Mouse (Mus musculus) embryonic facial prominence, embryonic 11.5 days (tissue): ENCODE measurements around the gene Fgd5. TPM values are rescaled to one million over a fixed set of nuclear protein-coding genes. Genes with fewer than 3 reads are reported as not detected.

Source experiments
- ATAC-seq: fragments of 200-750 bp; cut with Nextera tagmentation; replicated peaks from 2 replicates; pipeline ENCODE4 v1.8.0; 2017; ENCODE audit warnings: low read depth; ENCODE audit not compliant: insufficient number of reproducible peaks, low FRiP score, low TSS enrichment
- DNase-seq: peaks from one replicate; pipeline ENCODE4 v3.0.0-alpha.2; 2015; ENCODE audit warnings: low spot score
- H3K27ac ChIP-seq: fragments of 300-500 bp; sonication (generic); replicated peaks from 2 replicates; pipeline ENCODE4 v1.5.1; 2014; ENCODE audit warnings: mild to moderate bottlenecking, low read depth, low read length, control low read depth
- H3K27me3 ChIP-seq: fragments of 300-500 bp; sonication (generic); 2 replicates; pipeline ENCODE4 v1.6.1; 2014; ENCODE audit warnings: mild to moderate bottlenecking, low read length, moderate library complexity, mixed read lengths; ENCODE audit not compliant: control insufficient read depth, insufficient read depth
- H3K36me3 ChIP-seq: fragments of 300-500 bp; sonication (generic); replicated peaks from 2 replicates; pipeline ENCODE4 v1.6.1; 2014; ENCODE audit warnings: low read depth, mild to moderate bottlenecking, low read length, moderate library complexity, mixed read lengths; ENCODE audit not compliant: control insufficient read depth, insufficient read depth
- H3K4me1 ChIP-seq: fragments of 300-500 bp; sonication (generic); 2 replicates; pipeline ENCODE4 v1.6.1; 2014; ENCODE audit warnings: low read length, mixed read lengths; ENCODE audit not compliant: control insufficient read depth, insufficient read depth
- H3K4me2 ChIP-seq: fragments of 300-500 bp; sonication (generic); 2 replicates; pipeline ENCODE4 v1.6.1; 2014; ENCODE audit warnings: low read depth, mild to moderate bottlenecking, control low read depth, low read length, moderate library complexity
- H3K4me3 ChIP-seq: fragments of 300-500 bp; sonication (generic); 2 replicates; pipeline ENCODE4 v1.5.1; 2014; ENCODE audit warnings: low read depth, low read length, control low read depth
- H3K9ac ChIP-seq: fragments of 300-500 bp; sonication (generic); replicated peaks from 2 replicates; pipeline ENCODE4 v1.6.1; 2014; ENCODE audit warnings: mild to moderate bottlenecking, control low read depth, low read length
- H3K9me3 ChIP-seq: fragments of 300-500 bp; sonication (generic); replicated peaks from 2 replicates; pipeline ENCODE4 v1.6.1; 2016; ENCODE audit warnings: mild to moderate bottlenecking, low read length, inconsistent platforms, mixed read lengths; ENCODE audit not compliant: control insufficient read depth
- WGBS: fragments of 180-500 bp; shearing (Covaris S2); extraction: QIAGEN DNeasy Blood & Tissue Kit; methylation state at CpG from one replicate; pipeline ENCODE4 v1.1.7; 2014; 5-methylcytosine and 5-hydroxymethylcytosine counted together
- polyA plus RNA-seq: library from polyadenylated mRNA; unstranded; fragments of >200 nt; fragmentation: Nextera tagmentation; extraction: Ambion mirVana; gene quantifications from 2 replicates; pipeline ENCODE4 v1.2.1, GENCODE M21; 2014

Gene Fgd5
- polyA plus RNA-seq, 1 experiment from 2014 or later, result 3.8 TPM

DNA sequence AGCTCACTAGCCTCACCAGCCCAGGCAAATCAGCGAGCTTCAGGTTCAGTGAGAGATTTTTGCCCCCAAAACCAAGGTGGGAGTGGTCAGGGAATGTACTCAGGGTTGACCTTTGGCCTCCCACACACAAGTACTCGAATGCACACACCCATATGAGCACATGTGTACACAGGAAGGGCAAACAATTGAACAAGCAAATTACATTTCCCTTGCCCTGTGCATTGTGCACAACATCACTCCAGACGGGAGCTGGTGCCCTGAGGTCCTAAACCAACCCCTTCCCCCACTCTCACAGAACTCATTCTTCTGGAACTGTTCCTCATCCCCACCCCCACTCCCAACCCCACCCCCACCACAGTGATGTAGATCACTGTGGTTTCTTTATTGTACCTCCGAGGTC lies 48.7 kb downstream of the Fgd5 start:
- 68% methylated on average over 4 of the region's 4 CpGs for WGBS
- no peak overlapping the region for H3K27ac ChIP-seq
- H3K9me3 ChIP-seq, result no peaks in the 10 kb centered on the region
- H3K4me2 ChIP-seq, result no peak overlapping the region
- ATAC-seq (no peak), DNase-seq (no peak)
- no peaks in the 10 kb centered on the region for H3K36me3 ChIP-seq
- H3K9ac ChIP-seq, result no peak overlapping the region
- no peaks in the 10 kb centered on the region for H3K4me1 ChIP-seq
- no peak overlapping the region for H3K4me3 ChIP-seq
- no peaks in the 10 kb centered on the region for H3K27me3 ChIP-seq

DNA sequence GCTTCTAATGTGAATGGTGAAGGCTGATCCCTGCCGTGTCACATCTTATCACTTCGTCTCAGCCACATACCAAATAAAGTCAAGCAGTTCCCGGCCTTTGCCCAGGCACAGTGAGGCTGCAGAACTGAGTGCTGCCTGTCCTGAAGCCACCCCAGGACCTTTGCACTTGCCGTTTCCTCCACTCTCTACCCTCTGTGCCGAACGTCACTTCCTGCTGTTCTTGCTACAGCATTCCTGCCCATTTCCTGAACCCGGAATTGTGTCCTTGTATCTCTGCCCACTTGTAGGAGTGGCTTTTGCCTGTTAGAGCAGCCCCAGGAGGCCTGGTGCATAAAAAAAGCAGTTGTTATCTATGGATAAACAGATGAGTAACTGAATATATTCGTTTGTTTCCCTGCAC lies 52.0 kb downstream of the Fgd5 start:
- DNase-seq, result no peak
- Histone ChIP-seq H3K9me3 (no peaks in the 10 kb centered on the region), H3K4me3 (no peak overlapping the region), H3K4me1 (no peaks in the 10 kb centered on the region), H3K36me3 (no peaks in the 10 kb centered on the region), H3K9ac (no peak overlapping the region), H3K27ac (no peak overlapping the region), H3K4me2 (no peak overlapping the region), H3K27me3 (no peaks in the 10 kb centered on the region)
- no peak for ATAC-seq
- 73% methylated on average over 8 of the region's 8 CpGs for WGBS

DNA sequence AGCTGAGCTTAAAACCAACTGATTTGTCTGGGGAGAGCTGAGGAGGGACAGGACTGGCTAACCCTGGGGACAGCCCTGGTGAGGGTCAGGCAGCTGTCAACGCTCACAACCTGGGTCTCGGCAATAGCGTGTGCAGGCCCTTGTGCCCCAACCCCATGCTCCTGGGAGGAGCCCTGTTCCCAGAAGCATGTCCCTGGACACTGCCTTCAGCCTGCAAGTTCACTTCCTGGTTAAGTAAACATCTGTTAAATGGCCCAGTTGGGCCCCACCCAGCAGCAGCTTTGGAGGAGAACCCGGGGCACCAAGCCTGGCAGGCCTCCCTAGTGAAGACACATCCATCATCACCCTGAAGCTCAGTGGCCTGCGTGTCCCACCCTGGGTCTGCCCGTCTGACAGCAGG lies 56.0 kb downstream of the Fgd5 start:
- DNase-seq (no peak), ATAC-seq (no peak)
- Histone ChIP-seq H3K36me3 (no peaks in the 10 kb centered on the region), H3K27me3 (no peaks in the 10 kb centered on the region), H3K27ac (no peak overlapping the region), H3K4me2 (no peak overlapping the region), H3K9ac (no peak overlapping the region), H3K4me1 (no peaks in the 10 kb centered on the region), H3K4me3 (no peak overlapping the region), H3K9me3 (no peaks in the 10 kb centered on the region)
- 60% methylated on average over 6 of the region's 6 CpGs for WGBS

DNA sequence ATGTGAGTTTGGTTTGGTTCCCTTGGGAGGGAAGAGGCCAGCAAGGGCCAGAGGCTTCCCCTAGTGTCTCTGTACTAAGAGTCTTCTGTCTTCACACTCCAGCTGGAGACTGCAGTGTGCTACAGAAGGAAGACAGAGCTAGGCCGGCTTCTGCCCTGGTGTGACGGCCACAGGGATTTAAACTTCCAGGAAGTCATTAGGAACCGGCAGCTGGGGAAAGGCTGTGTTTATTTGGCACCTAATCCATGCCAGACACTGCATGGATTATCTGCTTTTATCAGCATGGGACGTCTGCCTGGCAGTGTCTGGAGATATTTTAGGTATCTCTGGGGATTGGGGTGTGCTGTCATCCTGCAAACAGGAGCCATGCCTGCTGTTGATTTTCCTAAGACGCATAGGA lies 57.7 kb downstream of the Fgd5 start:
- H3K9me3 ChIP-seq, result no peaks in the 10 kb centered on the region
- no peaks in the 10 kb centered on the region for H3K36me3 ChIP-seq
- H3K4me1 ChIP-seq, result no peaks in the 10 kb centered on the region
- no peak overlapping the region for H3K9ac ChIP-seq
- ATAC-seq (no peak), DNase-seq (no peak)
- no peak overlapping the region for H3K27ac ChIP-seq
- H3K4me3 ChIP-seq, result no peak overlapping the region
- H3K27me3 ChIP-seq, result no peaks in the 10 kb centered on the region
- no peak overlapping the region for H3K4me2 ChIP-seq
- WGBS, result 29% methylated on average over 5 of the region's 5 CpGs

DNA sequence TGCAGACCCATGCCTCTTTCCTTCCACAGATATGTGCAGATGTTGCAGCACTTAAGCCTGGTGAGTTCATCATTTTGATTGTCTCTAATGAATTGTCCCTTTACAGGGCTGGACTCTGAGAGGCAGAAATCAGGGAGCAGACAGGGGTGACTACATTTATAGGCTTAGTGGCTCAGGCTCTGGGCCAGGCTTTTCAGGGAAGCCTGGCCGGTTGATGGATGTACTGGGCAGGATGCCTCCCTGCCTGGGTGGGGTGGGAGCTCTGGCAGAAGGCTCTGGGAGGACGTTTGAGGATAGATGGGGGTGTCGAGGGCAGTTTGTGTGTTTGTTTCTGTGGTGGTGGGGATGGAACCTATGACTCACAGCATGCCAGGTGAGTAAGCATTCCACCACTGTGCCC lies 59.5 kb downstream of the Fgd5 start:
- Histone ChIP-seq H3K4me1 (no peaks in the 10 kb centered on the region), H3K4me3 (no peak overlapping the region), H3K27ac (no peak overlapping the region), H3K4me2 (no peak overlapping the region), H3K27me3 (no peaks in the 10 kb centered on the region), H3K9ac (no peak overlapping the region), H3K9me3 (no peaks in the 10 kb centered on the region), H3K36me3 (no peaks in the 10 kb centered on the region)
- DNase-seq (no peak), ATAC-seq (no peak)
- WGBS, result 76% methylated on average over 3 of the region's 3 CpGs

- Histone ChIP-seq H3K9me3 (no peaks in the 10 kb centered on the region), H3K27me3 (no peaks in the 10 kb centered on the region), H3K4me1 (no peaks in the 10 kb centered on the region), H3K4me2 (no peak overlapping the region), H3K9ac (no peak overlapping the region), H3K4me3 (no peak overlapping the region), H3K27ac (no peak overlapping the region), H3K36me3 (no peaks in the 10 kb centered on the region)
- ATAC-seq (no peak), DNase-seq (no peak)
- WGBS, result 92% methylated on average over 5 of the region's 5 CpGs
Measured at GRCm38 (mm10) chr6:92041271-92041670, 62.6 kb downstream of the Fgd5 start.

DNA sequence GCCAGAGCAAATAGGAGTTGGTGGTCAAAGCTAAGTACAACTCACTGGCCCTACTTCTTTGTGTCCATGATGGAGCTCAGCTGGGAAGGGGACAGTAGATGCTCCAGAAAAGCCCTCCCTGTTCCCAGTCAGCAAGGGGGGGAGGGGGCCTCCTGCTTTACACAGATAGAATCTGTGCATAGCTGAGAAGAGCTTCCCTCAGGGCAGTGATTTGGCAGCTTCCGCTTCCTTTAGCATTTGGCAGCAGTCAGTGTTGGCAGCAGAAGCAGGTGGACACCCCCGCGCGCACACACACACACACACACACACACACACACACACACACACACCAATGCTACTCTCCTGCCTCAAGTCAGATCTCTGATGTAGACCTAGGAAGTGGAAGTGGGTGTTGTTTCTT lies 63.4 kb downstream of the Fgd5 start:
- DNase-seq (no peak), ATAC-seq (no peak)
- Histone ChIP-seq H3K9ac (no peak overlapping the region), H3K36me3 (no peaks in the 10 kb centered on the region), H3K4me1 (no peaks in the 10 kb centered on the region), H3K4me2 (no peak overlapping the region), H3K9me3 (no peaks in the 10 kb centered on the region), H3K27me3 (no peaks in the 10 kb centered on the region), H3K27ac (no peak overlapping the region), H3K4me3 (no peak overlapping the region)
- 79% methylated on average over 4 of the region's 4 CpGs for WGBS

DNA sequence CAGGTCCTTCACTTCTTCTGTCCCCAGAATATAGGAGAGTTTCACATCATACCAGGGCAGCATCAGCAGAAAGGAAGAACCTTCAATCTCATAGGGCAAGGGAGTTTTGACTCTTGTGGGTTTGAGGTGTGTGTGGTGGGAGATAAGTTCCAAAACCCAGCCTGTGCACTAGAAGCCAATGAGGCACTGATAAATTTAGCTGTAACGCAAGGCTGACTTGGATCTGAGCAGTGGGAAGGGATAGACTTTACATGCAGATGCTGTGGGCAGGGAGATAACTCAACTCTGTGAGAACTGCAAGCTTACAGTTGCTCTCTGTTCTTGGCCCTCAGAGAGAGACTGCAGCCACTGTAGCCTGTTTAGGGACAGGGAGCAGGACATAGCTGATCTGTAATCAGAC lies 64.2 kb downstream of the Fgd5 start:
- no peak overlapping the region for H3K4me3 ChIP-seq
- DNase-seq (no peak), ATAC-seq (no peak)
- H3K9ac ChIP-seq, result no peak overlapping the region
- H3K9me3 ChIP-seq, result no peaks in the 10 kb centered on the region
- H3K27ac ChIP-seq, result no peak overlapping the region
- H3K27me3 ChIP-seq, result no peaks in the 10 kb centered on the region
- H3K4me2 ChIP-seq, result no peak overlapping the region
- H3K4me1 ChIP-seq, result no peaks in the 10 kb centered on the region
- 91% methylated on average over 1 of the region's 1 CpGs for WGBS
- no peaks in the 10 kb centered on the region for H3K36me3 ChIP-seq

GRCm38 (mm10) chr6:92057768-92058167 lies 79.1 kb downstream of the Fgd5 start:
- Histone ChIP-seq H3K27me3 (no peaks in the 10 kb centered on the region), H3K27ac (no peak overlapping the region), H3K9ac (no peak overlapping the region), H3K4me2 (no peak overlapping the region), H3K4me1 (no peaks in the 10 kb centered on the region), H3K9me3 (no peaks in the 10 kb centered on the region), H3K36me3 (no peaks in the 10 kb centered on the region), H3K4me3 (no peak overlapping the region)
- DNase-seq (peak; percentile 28), ATAC-seq (no peak)
- 48% methylated on average over 2 of the region's 2 CpGs for WGBS
